Mouse (Mus musculus) testis, adult 2 months (tissue): Measurements from ENCODE around the gene Ints1. TPM values are rescaled to one million over a fixed set of nuclear protein-coding genes. Genes with fewer than 3 reads are reported as not detected.

Experiments
- H3K27ac ChIP-seq: fragments of 200-500 bp; 2 replicates; pipeline ENCODE4 v1.5.1; 2012; ENCODE audit warnings: low read depth, low read length; ENCODE audit not compliant: control insufficient read depth, insufficient read depth
- H3K27me3 ChIP-seq: fragments of 200-500 bp; 2 replicates; pipeline ENCODE4 v1.6.1; 2012; ENCODE audit warnings: mild to moderate bottlenecking, low read length, moderate library complexity; ENCODE audit not compliant: control insufficient read depth, insufficient read depth
- H3K36me3 ChIP-seq: fragments of 200-500 bp; 2 replicates; pipeline ENCODE4 v1.6.1; 2012; ENCODE audit warnings: mild to moderate bottlenecking, low read length; ENCODE audit not compliant: control insufficient read depth, insufficient read depth
- H3K4me1 ChIP-seq: fragments of 200-500 bp; 2 replicates; pipeline ENCODE4 v1.6.1; 2012; ENCODE audit warnings: low read length; ENCODE audit not compliant: control insufficient read depth, insufficient read depth
- H3K4me3 ChIP-seq: fragments of 200-500 bp; 2 replicates; pipeline ENCODE4 v1.5.1; 2012; ENCODE audit warnings: low read depth, mild to moderate bottlenecking, low read length, moderate library complexity, mixed read lengths; ENCODE audit not compliant: control insufficient read depth
- CTCF ChIP-seq: fragments of 200-500 bp; IDR thresholded peaks from 2 replicates; pipeline ENCODE4 v1.5.1; 2012; ENCODE audit warnings: low read depth, mild to moderate bottlenecking, inconsistent platforms, low read length, moderate library complexity; ENCODE audit not compliant: control insufficient read depth, insufficient read depth, insufficient replicate concordance
- POLR2A ChIP-seq: fragments of 200-500 bp; IDR thresholded peaks from 2 replicates; pipeline ENCODE4 v1.6.1; 2012; ENCODE audit warnings: low read depth, mild to moderate bottlenecking, inconsistent platforms, low read length, moderate library complexity; ENCODE audit not compliant: control insufficient read depth
- polyA plus RNA-seq: library from polyadenylated mRNA; depleted of rRNA; stranded (reverse); fragments of >200 nt; gene quantifications from 2 replicates; pipeline ENCODE4 v1.2.3, GENCODE M21; 2012

Ints1 gene
- polyA plus RNA-seq, 1 experiment, result 36.4 TPM

- TF ChIP-seq CTCF, result no peak
- no peak; the same call in 1 of the 2 replicates for TF ChIP-seq POLR2A
- H3K36me3 ChIP-seq, result no peaks in the 10 kb centered on the region
- no peak overlapping the region for H3K4me3 ChIP-seq
- H3K4me1 ChIP-seq, result peaks cover 14% of the 10 kb centered on the region
- no peak overlapping the region for H3K27ac ChIP-seq
- H3K27me3 ChIP-seq, result no peaks in the 10 kb centered on the region
Measured at GRCm38 (mm10) chr5:139801231-139801630, 25.8 kb upstream of the Ints1 start.

GRCm38 (mm10) chr5:139799801-139800590, 24.5 kb upstream of the Ints1 start:
- Histone ChIP-seq H3K4me3 (no peak overlapping the region), H3K36me3 (no peaks in the 10 kb centered on the region), H3K4me1 (peaks cover 14% of the 10 kb centered on the region), H3K27me3 (no peaks in the 10 kb centered on the region), H3K27ac (no peak overlapping the region)
- TF ChIP-seq POLR2A (no peak), CTCF (no peak)

- no peak overlapping the region for H3K4me3 ChIP-seq
- TF ChIP-seq CTCF (no peak), POLR2A (no peak)
- H3K27ac ChIP-seq, result no peak overlapping the region
- H3K4me1 ChIP-seq, result peaks cover 14% of the 10 kb centered on the region
- H3K36me3 ChIP-seq, result no peaks in the 10 kb centered on the region
- H3K27me3 ChIP-seq, result no peaks in the 10 kb centered on the region
Measured at GRCm38 (mm10) chr5:139799041-139799440, 23.6 kb upstream of the Ints1 start.

- peak overlapping the region; percentile 40 for H3K27ac ChIP-seq
- H3K4me3 ChIP-seq, result no peak overlapping the region
- TF ChIP-seq CTCF, result no peak
- TF ChIP-seq POLR2A, result no peak
- no peaks in the 10 kb centered on the region for H3K27me3 ChIP-seq
- H3K4me1 ChIP-seq, result peaks cover 11% of the 10 kb centered on the region
- H3K36me3 ChIP-seq, result no peaks in the 10 kb centered on the region
Measured at GRCm38 (mm10) chr5:139798168-139798900, 22.9 kb upstream of the Ints1 start.

GRCm38 (mm10) chr5:139797473-139798167, 22.1 kb upstream of the Ints1 start:
- Histone ChIP-seq H3K27me3 (no peaks in the 10 kb centered on the region), H3K4me3 (no peak overlapping the region), H3K4me1 (peaks cover 11% of the 10 kb centered on the region), H3K27ac (peak overlapping the region; percentile 81), H3K36me3 (no peaks in the 10 kb centered on the region)
- TF ChIP-seq CTCF, result no peak
- no peak for TF ChIP-seq POLR2A

- no peaks in the 10 kb centered on the region for H3K27me3 ChIP-seq
- peak overlapping the region; percentile 81 for H3K27ac ChIP-seq
- H3K4me3 ChIP-seq, result no peak overlapping the region
- no peaks in the 10 kb centered on the region for H3K36me3 ChIP-seq
- no peak for TF ChIP-seq POLR2A
- no peak for TF ChIP-seq CTCF
- H3K4me1 ChIP-seq, result peaks cover 11% of the 10 kb centered on the region
Measured at GRCm38 (mm10) chr5:139796900-139797299, 21.4 kb upstream of the Ints1 start.
